Mouse (Mus musculus) midbrain, postnatal 0 days (tissue): Measurements from ENCODE around the gene Ptgs1. TPM values are rescaled to one million over a fixed set of nuclear protein-coding genes. Genes with fewer than 3 reads are reported as not detected.
A peak's percentile ranks its signal among the peaks of the same experiment; 100 is the strongest.

Experiments
- ATAC-seq: fragments of 200-750 bp; cut with Nextera tagmentation; 2 replicates; pipeline ENCODE4 v1.8.0; 2017; ENCODE audit warnings: moderate number of reproducible peaks, mild to moderate bottlenecking, moderate TSS enrichment, moderate library complexity; ENCODE audit not compliant: low FRiP score
- DNase-seq: peaks from one replicate; pipeline ENCODE4 v3.0.0-alpha.2; 2015; ENCODE audit warnings: low spot score
- H3K27ac ChIP-seq: fragments of 300-500 bp; sonication (generic); 2 replicates; pipeline ENCODE4 v1.5.1; 2014; ENCODE audit warnings: low read depth, mild to moderate bottlenecking, low read length, mixed read lengths
- H3K27me3 ChIP-seq: fragments of 300-500 bp; sonication (generic); 2 replicates; pipeline ENCODE4 v1.6.1; 2014; ENCODE audit warnings: low read length, control low read depth, mixed read lengths; ENCODE audit not compliant: insufficient read depth
- H3K36me3 ChIP-seq: fragments of 300-500 bp; sonication (generic); 2 replicates; pipeline ENCODE4 v1.6.1; 2014; ENCODE audit warnings: low read length, control low read depth, mixed read lengths; ENCODE audit not compliant: insufficient read depth
- H3K4me1 ChIP-seq: fragments of 300-500 bp; sonication (generic); 2 replicates; pipeline ENCODE4 v1.6.1; 2014; ENCODE audit warnings: mild to moderate bottlenecking, control low read depth, antibody characterized with exemption, low read length, mixed read lengths; ENCODE audit not compliant: insufficient read depth
- H3K4me2 ChIP-seq: fragments of 300-500 bp; sonication (generic); 2 replicates; pipeline ENCODE4 v1.6.1; 2014; ENCODE audit warnings: low read depth, mild to moderate bottlenecking, low read length, mixed read lengths; ENCODE audit not compliant: poor library complexity, severe bottlenecking
- H3K4me3 ChIP-seq: fragments of 300-500 bp; sonication (generic); 2 replicates; pipeline ENCODE4 v1.5.1; 2014; ENCODE audit warnings: low read depth, mild to moderate bottlenecking, low read length, moderate library complexity
- H3K9ac ChIP-seq: fragments of 300-500 bp; sonication (generic); replicated peaks from 2 replicates; pipeline ENCODE4 v1.6.1; 2014; ENCODE audit warnings: mild to moderate bottlenecking, low read length, moderate library complexity, mixed read lengths; ENCODE audit not compliant: poor library complexity, severe bottlenecking
- H3K9me3 ChIP-seq: fragments of 300-500 bp; sonication (generic); 2 replicates; pipeline ENCODE4 v1.6.1; 2016; ENCODE audit warnings: low read length, control low read depth
- CTCF ChIP-seq: IDR thresholded peaks from 2 replicates; pipeline ENCODE4 v1.5.1; 2016; ENCODE audit warnings: antibody characterized with exemption, mild to moderate bottlenecking
- WGBS: fragments of 180-500 bp; shearing (Covaris S2); extraction: QIAGEN DNeasy Blood & Tissue Kit; methylation state at CpG from one replicate; pipeline ENCODE4 v1.1.7; 2014; 5-methylcytosine and 5-hydroxymethylcytosine counted together
- polyA plus RNA-seq: library from polyadenylated mRNA; unstranded; fragments of >200 nt; fragmentation: Nextera tagmentation; extraction: Ambion mirVana; gene quantifications from 2 replicates; pipeline ENCODE4 v1.2.1, GENCODE M21; 2015
- total RNA-seq: library from RNA; depleted of rRNA; stranded (reverse); fragments of >200 nt; gene quantifications from 2 replicates; pipeline ENCODE4 v1.2.3, GENCODE M21; 2014

Ptgs1 gene
- total and polyA plus RNA-seq, 2 experiments from 2014 or later: 6.6 to 10.5 TPM

DNA sequence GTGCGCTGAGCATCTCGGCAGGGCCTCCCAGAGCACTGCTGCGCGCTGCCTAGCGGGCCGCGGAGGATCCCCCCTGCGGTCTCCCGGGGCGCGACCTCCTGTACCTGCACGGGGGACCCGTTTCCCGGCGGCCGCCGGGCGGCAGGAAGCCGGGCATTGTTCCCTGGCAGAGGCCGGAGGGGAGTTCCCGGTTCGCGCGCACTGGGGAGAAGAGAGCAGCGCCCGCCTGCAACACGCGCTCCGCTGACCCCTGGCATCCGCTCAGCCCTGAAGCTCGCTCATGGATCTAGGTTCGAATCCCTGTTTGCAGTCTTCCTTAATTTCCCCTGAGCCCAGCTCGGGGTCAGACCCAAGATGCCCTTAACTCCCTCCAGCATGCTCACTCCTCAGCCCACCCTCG, 19.4 kb upstream of the Ptgs1 start:
- TF ChIP-seq CTCF: no peak
- ATAC-seq (no peak), DNase-seq (no peak)
- Histone ChIP-seq H3K9ac (no peak overlapping the region), H3K27me3 (peaks cover 20% of the 10 kb centered on the region), H3K4me1 (peaks cover 3% of the 10 kb centered on the region; the same call in 1 of the 2 replicates), H3K4me3 (peak overlapping the region; percentile 1; the same call in 1 of the 2 replicates), H3K36me3 (no peaks in the 10 kb centered on the region), H3K27ac (no peak overlapping the region), H3K9me3 (no peaks in the 10 kb centered on the region), H3K4me2 (no peak overlapping the region; the same call in 1 of the 2 replicates)
- WGBS: 7% methylated on average over 27 of the region's 34 CpGs

DNA sequence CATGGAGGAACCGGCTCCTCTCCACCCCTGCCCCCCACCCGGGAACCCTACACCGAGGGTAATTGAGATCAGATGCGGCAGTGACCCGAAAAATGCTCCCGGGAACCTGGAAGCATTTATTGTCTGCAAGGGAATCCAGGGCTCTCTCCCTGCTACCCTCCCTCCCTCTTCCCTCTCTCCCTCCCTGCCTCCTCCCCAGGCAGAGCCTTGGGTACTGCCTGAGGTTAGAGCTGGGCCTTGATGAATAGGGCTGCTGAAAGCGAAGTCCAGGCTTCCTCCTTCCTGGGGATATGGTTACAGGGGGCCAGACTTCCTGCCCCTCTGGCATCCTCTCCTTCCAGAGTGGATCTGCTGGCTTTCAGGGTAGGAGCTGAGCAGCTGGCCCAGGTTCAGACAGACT, 18.4 kb upstream of the Ptgs1 start:
- no peak for ATAC-seq

DNA sequence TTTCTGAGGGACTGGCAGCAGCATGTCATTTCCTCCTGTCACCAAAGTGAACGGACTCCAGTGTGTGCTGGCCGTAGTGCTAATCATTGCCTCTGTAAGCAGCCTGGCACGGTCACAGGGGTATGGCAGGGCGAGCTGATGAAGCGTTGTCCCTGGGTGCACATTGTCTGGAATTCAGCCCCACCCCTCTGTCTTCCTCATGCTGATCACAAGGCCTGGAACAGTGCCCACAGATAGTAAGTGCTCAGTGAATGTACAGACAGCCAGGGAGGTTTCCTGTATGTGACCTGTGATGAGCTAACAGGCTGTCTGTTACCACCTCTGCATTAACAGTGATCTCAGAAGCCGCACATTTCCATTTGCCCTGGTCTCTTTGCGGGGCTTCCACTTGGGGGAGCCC, 17.1 kb upstream of the Ptgs1 start:
- H3K9me3 ChIP-seq: no peaks in the 10 kb centered on the region
- no peaks in the 10 kb centered on the region for H3K36me3 ChIP-seq
- peaks cover 20% of the 10 kb centered on the region for H3K27me3 ChIP-seq
- H3K9ac ChIP-seq: no peak overlapping the region
- no peak for DNase-seq
- H3K4me3 ChIP-seq: no peak overlapping the region
- no peak overlapping the region for H3K27ac ChIP-seq
- TF ChIP-seq CTCF: no peak
- ATAC-seq: no peak
- peaks cover 3% of the 10 kb centered on the region; the same call in 1 of the 2 replicates for H3K4me1 ChIP-seq
- 60% methylated on average over 7 of the region's 7 CpGs for WGBS
- H3K4me2 ChIP-seq: no peak overlapping the region

More for the DNA sequence above, 18.4 kb upstream of the Ptgs1 start:
- Histone ChIP-seq H3K9me3 (no peaks in the 10 kb centered on the region), H3K36me3 (no peaks in the 10 kb centered on the region), H3K4me2 (no peak overlapping the region), H3K4me1 (peaks cover 3% of the 10 kb centered on the region; the same call in 1 of the 2 replicates), H3K4me3 (no peak overlapping the region), H3K27ac (no peak overlapping the region), H3K27me3 (peaks cover 20% of the 10 kb centered on the region), H3K9ac (no peak overlapping the region)
- no peak for TF ChIP-seq CTCF
- no peak for DNase-seq
- 29% methylated on average over 7 of the region's 7 CpGs for WGBS

DNA sequence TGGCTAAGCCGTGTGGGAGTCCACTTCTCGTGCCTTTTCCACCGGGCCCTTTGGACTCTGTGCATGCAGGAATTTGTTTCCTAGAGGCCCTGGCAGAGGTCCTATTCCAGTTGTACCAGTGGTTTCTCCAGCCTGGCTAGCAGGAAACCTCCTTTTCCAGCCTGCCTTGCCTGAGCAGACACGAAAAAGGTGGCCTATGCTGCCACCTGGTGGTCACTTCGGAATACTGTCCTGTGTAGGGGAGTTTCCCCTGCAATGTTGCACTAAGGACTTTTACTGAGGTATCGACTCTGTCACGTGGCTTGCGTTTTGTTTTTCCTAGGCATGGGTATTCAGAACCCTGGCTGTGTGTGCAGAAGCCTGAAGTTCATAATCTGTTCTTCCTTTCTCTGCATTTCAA, 16.2 kb upstream of the Ptgs1 start:
- WGBS: 7% methylated on average over 8 of the region's 8 CpGs
- H3K4me2 ChIP-seq: peak overlapping the region; percentile 20; the same call in 1 of the 2 replicates

DNA sequence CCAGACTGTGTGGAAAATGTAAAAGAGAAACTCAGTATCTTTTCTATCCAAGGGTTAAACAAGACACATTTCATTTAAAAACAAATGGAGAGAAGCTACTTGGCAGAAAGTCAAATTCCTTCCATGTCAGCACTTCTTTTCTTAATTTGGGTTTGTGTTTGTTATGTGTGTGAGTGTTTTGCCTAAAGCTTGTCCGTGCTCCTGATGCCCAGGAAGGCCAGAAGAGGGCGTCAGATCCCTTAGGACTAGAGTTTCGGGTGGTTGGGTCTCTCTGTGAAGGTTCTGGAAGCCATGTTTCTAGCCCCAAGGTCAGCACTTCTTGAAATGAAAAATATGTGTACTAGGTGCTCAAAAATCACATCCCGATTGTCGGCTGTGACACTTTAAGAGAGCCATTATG, 15.8 kb upstream of the Ptgs1 start:
- no peak for ATAC-seq
- H3K4me2 ChIP-seq: peak overlapping the region; percentile 20; the same call in 1 of the 2 replicates
- peaks cover 3% of the 10 kb centered on the region; the same call in 1 of the 2 replicates for H3K4me1 ChIP-seq
- H3K9me3 ChIP-seq: no peaks in the 10 kb centered on the region
- peak; percentile 45 for TF ChIP-seq CTCF
- H3K36me3 ChIP-seq: no peaks in the 10 kb centered on the region
- H3K9ac ChIP-seq: no peak overlapping the region
- WGBS: 57% methylated on average over 5 of the region's 5 CpGs
- no peak overlapping the region for H3K27ac ChIP-seq
- H3K4me3 ChIP-seq: no peak overlapping the region
- H3K27me3 ChIP-seq: peaks cover 20% of the 10 kb centered on the region
- DNase-seq: peak; percentile 66

More for the DNA sequence above, 16.2 kb upstream of the Ptgs1 start:
- H3K27me3 ChIP-seq: peaks cover 20% of the 10 kb centered on the region
- ATAC-seq (peak; percentile 86), DNase-seq (peak; percentile 89)
- TF ChIP-seq CTCF: peak; percentile 95
- no peaks in the 10 kb centered on the region for H3K9me3 ChIP-seq
- H3K27ac ChIP-seq: no peak overlapping the region
- no peak overlapping the region for H3K9ac ChIP-seq
- H3K4me3 ChIP-seq: no peak overlapping the region
- no peaks in the 10 kb centered on the region for H3K36me3 ChIP-seq
- peaks cover 3% of the 10 kb centered on the region; the same call in 1 of the 2 replicates for H3K4me1 ChIP-seq

DNA sequence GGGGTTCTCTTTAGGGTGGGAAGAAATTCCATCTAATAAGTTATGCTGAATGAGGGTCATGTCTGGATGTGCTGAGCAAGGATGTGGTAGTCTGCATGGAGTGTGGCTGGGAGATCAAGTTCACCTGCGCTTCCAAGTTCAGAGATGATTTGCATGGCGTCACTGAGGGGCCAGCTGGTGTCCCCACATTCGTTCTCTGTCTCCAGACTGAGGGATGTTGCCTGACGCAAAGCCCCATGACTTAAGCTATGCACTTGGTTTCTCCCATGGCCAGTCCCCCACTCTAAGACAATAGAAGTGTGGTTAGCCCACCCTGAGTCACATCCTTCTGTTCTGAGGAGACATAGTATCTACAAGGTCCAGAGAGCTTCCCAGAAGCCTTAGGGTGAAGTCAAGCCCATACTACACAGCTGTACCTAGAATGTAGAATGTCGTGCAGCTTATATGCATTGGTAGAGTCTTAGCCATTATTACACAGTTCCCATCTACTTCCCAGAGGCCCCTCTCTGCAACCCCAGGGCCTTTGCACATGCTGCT, 15.0 kb upstream of the Ptgs1 start:
- Histone ChIP-seq H3K27ac (no peak overlapping the region), H3K36me3 (no peaks in the 10 kb centered on the region), H3K4me3 (no peak overlapping the region), H3K9me3 (no peaks in the 10 kb centered on the region), H3K27me3 (peaks cover 20% of the 10 kb centered on the region), H3K4me2 (no peak overlapping the region), H3K4me1 (peaks cover 3% of the 10 kb centered on the region; the same call in 1 of the 2 replicates), H3K9ac (no peak overlapping the region)
- no peak for ATAC-seq
- WGBS: 96% methylated on average over 5 of the region's 5 CpGs
- TF ChIP-seq CTCF: no peak
- DNase-seq: no peak
